Mouse (Mus musculus) intestine, postnatal 0 days (tissue): Measurements from ENCODE around the gene Adh1. TPM values are rescaled to one million over a fixed set of nuclear protein-coding genes. Genes with fewer than 3 reads are reported as not detected.
A peak's percentile ranks its signal among the peaks of the same experiment; 100 is the strongest.

Experiments used
- ATAC-seq: fragments of 200-750 bp; cut with Nextera tagmentation; 2 replicates; pipeline ENCODE4 v1.8.0; 2017; ENCODE audit warnings: mild to moderate bottlenecking, moderate TSS enrichment, moderate library complexity
- H3K27ac ChIP-seq: fragments of 300-500 bp; sonication (generic); 2 replicates; pipeline ENCODE4 v1.5.1; 2014; ENCODE audit warnings: mild to moderate bottlenecking, low read depth, low read length, moderate library complexity
- H3K27me3 ChIP-seq: fragments of 300-500 bp; sonication (generic); replicated peaks from 2 replicates; pipeline ENCODE4 v1.6.1; 2014; ENCODE audit warnings: low read length, mixed read lengths; ENCODE audit not compliant: control insufficient read depth, insufficient read depth
- H3K36me3 ChIP-seq: fragments of 300-500 bp; sonication (generic); 2 replicates; pipeline ENCODE4 v1.6.1; 2014; ENCODE audit warnings: mild to moderate bottlenecking, moderate library complexity; ENCODE audit not compliant: control insufficient read depth, insufficient read depth
- H3K4me1 ChIP-seq: fragments of 300-500 bp; sonication (generic); replicated peaks from 2 replicates; pipeline ENCODE4 v1.6.1; 2014; ENCODE audit warnings: antibody characterized with exemption, low read length, mixed read lengths; ENCODE audit not compliant: control insufficient read depth, insufficient read depth
- H3K4me2 ChIP-seq: fragments of 300-500 bp; sonication (generic); replicated peaks from 2 replicates; pipeline ENCODE4 v1.6.1; 2014; ENCODE audit warnings: low read depth, mild to moderate bottlenecking, moderate library complexity
- H3K4me3 ChIP-seq: fragments of 300-500 bp; sonication (generic); 2 replicates; pipeline ENCODE4 v1.5.1; 2014; ENCODE audit warnings: low read depth, low read length
- H3K9ac ChIP-seq: fragments of 300-500 bp; sonication (generic); 2 replicates; pipeline ENCODE4 v1.6.1; 2014; ENCODE audit warnings: mild to moderate bottlenecking, low read depth, low read length
- H3K9me3 ChIP-seq: fragments of 300-500 bp; sonication (generic); 2 replicates; pipeline ENCODE4 v1.6.1; 2016; ENCODE audit warnings: mixed run types; ENCODE audit not compliant: control insufficient read depth
- CTCF ChIP-seq: sonication (generic); IDR thresholded peaks from 2 replicates; pipeline ENCODE4 v1.5.1; 2016; ENCODE audit warnings: low read depth, mild to moderate bottlenecking, control low read depth, antibody characterized with exemption, moderate library complexity
- WGBS: fragments of 180-500 bp; shearing (Covaris S2); extraction: QIAGEN DNeasy Blood & Tissue Kit; methylation state at CpG from one replicate; pipeline ENCODE4 v1.1.7; 2014; 5-methylcytosine and 5-hydroxymethylcytosine counted together
- polyA plus RNA-seq: library from polyadenylated mRNA; unstranded; fragments of >200 nt; fragmentation: Nextera tagmentation; extraction: Ambion mirVana; gene quantifications from 2 replicates; pipeline ENCODE4 v1.2.1, GENCODE M21; 2015

Gene Adh1
- polyA plus RNA-seq, 1 experiment from 2014 or later, result 101 TPM

DNA sequence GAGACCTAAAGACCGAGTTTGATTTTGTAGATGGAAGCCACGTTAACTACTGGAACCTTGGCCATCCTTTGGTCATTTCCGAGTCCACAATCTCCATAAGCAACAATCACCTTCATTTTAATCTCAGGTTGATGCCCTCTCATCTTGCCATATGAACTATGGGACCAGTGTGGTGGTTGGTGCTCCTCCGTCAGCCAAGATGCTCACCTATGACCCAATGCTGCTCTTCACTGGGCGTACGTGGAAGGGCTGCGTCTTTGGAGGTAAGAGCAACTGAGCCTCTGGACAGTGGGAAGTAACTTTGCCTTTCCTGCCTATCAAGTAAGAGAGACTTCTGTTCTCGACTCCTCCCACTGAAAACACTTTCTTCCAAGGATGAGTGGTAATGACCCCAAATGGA is 33.0 kb upstream of the Adh1 start:
- Histone ChIP-seq H3K9ac (no peak overlapping the region), H3K4me2 (no peak overlapping the region), H3K36me3 (no peaks in the 10 kb centered on the region), H3K27ac (no peak overlapping the region), H3K4me3 (no peak overlapping the region), H3K9me3 (no peaks in the 10 kb centered on the region), H3K4me1 (no peaks in the 10 kb centered on the region), H3K27me3 (no peaks in the 10 kb centered on the region)
- no peak for TF ChIP-seq CTCF
- WGBS, result 94% methylated on average over 8 of the region's 8 CpGs
- no peak for ATAC-seq

DNA sequence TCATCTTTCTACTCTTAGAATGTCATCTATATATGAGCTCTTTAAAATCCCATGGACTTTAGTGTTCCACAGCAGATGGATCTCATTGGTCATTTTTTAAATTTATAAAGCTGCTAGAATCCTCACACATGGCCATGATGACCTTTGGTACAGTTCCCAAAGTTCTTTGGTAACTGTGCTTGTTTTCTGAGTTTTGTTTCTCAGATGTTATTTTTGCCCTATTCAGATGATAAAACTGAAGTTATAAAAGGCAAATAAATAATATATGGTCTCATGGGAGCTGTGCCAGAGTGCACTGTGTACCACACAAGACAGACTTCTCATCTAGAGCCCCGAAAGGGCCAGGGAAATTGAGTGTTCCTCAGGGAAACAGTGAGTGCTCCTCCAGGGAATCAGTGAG is 31.3 kb upstream of the Adh1 start:
- WGBS, result 94% methylated on average over 1 of the region's 1 CpGs
- no peak overlapping the region for H3K9ac ChIP-seq
- H3K36me3 ChIP-seq, result no peaks in the 10 kb centered on the region
- H3K27me3 ChIP-seq, result no peaks in the 10 kb centered on the region
- H3K4me1 ChIP-seq, result no peaks in the 10 kb centered on the region
- H3K9me3 ChIP-seq, result no peaks in the 10 kb centered on the region
- TF ChIP-seq CTCF, result no peak
- H3K27ac ChIP-seq, result no peak overlapping the region
- H3K4me2 ChIP-seq, result no peak overlapping the region
- ATAC-seq, result no peak
- H3K4me3 ChIP-seq, result no peak overlapping the region

GRCm38 (mm10) chr3:138230266-138230665 is 30.5 kb upstream of the Adh1 start:
- Histone ChIP-seq H3K27ac (no peak overlapping the region), H3K27me3 (no peaks in the 10 kb centered on the region), H3K4me2 (no peak overlapping the region), H3K4me1 (no peaks in the 10 kb centered on the region), H3K9ac (no peak overlapping the region), H3K9me3 (no peaks in the 10 kb centered on the region), H3K36me3 (no peaks in the 10 kb centered on the region), H3K4me3 (no peak overlapping the region)
- ATAC-seq, result no peak
- no peak for TF ChIP-seq CTCF
- WGBS, result 66% methylated on average over 3 of the region's 3 CpGs

DNA sequence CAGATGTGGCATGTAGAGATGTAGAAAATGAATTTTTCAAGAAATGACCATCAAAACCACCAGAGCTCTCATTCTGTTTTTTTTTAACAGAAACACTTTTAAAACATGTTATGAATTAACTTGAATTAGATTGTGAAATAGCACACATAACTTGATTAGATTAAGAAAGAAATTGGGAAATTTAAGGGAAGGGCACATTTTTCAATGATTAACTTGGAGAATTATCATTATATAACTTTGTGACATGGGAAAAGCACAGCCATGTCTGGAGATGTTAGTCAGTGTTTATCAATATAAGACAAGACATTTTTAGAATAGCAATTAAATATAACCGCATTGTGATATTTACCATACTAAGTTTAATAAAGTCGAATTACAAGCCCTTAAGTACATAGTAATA is 29.3 kb upstream of the Adh1 start:
- no peaks in the 10 kb centered on the region for H3K9me3 ChIP-seq
- no peak overlapping the region for H3K4me2 ChIP-seq
- H3K27me3 ChIP-seq, result no peaks in the 10 kb centered on the region
- no peak for TF ChIP-seq CTCF
- no peak for ATAC-seq
- H3K27ac ChIP-seq, result no peak overlapping the region
- no peaks in the 10 kb centered on the region for H3K4me1 ChIP-seq
- no peak overlapping the region for H3K9ac ChIP-seq
- H3K36me3 ChIP-seq, result no peaks in the 10 kb centered on the region
- 46% methylated on average over 2 of the region's 2 CpGs for WGBS
- H3K4me3 ChIP-seq, result no peak overlapping the region

DNA sequence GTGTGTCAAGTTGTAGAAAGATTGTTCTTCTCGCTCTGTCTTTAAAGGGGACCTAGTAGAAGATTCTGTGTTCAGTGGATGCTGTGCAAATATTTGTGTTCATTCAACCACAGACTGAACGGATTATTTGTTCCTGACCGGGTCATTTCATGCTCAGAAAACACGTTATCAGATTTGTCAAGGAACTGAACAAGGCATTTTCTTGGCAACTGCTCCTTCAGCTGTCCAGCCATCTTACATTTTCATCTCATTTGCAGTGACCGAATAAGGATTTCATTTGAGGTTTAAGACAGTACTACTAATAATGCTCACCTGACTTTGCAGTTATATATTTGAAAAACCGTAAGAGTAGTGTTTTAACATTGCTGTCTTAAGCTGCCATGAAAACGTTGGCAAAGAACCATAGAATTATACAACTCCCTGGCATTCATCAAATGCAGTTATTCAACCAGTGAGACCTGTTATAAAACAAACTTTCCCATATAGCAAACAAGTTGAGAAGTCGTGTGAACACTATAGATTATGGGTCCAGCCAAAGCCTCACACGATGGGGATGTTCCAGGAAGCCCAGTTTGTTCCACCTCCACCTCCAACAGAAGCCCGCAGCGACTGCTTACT is 24.1 kb upstream of the Adh1 start:
- Histone ChIP-seq H3K4me1 (no peaks in the 10 kb centered on the region), H3K36me3 (no peaks in the 10 kb centered on the region), H3K27me3 (no peaks in the 10 kb centered on the region), H3K9ac (no peak overlapping the region), H3K4me3 (no peak overlapping the region), H3K4me2 (no peak overlapping the region), H3K9me3 (no peaks in the 10 kb centered on the region), H3K27ac (no peak overlapping the region)
- TF ChIP-seq CTCF, result no peak
- 71% methylated on average over 11 of the region's 11 CpGs for whole genome bisulfite sequencing
- no peak for ATAC-seq

- peak; percentile 77 for ATAC-seq
- Histone ChIP-seq H3K27ac (peak overlapping the region; percentile 41; the same call in 1 of the 2 replicates), H3K36me3 (no peaks in the 10 kb centered on the region), H3K4me2 (no peak overlapping the region), H3K27me3 (no peaks in the 10 kb centered on the region), H3K9me3 (no peaks in the 10 kb centered on the region), H3K4me3 (no peak overlapping the region), H3K9ac (no peak overlapping the region), H3K4me1 (peaks cover 2% of the 10 kb centered on the region; the same call in 1 of the 2 replicates)
- TF ChIP-seq CTCF, result no peak
- WGBS, result 54% methylated on average over 10 of the region's 10 CpGs
Measured at GRCm38 (mm10) chr3:138238046-138238445, 22.7 kb upstream of the Adh1 start.

DNA sequence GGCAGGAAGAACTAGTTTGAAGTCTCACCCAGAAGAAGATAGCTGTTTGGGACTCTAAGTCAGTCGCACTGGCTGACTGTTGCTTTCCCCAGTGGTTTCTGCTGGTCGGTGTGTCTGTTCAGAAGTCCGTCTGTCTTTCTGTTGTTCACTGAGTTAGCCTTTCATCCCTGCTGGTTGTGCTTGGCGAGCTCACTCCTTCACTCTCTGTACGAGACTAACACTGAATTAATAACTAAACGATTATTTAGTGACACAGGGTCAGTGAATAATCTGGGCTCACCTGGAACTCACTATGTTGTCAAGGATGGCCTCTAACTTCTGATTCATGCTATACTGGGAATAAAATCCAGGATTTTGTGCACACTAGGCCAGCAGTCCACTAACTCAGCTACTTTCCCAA is 21.3 kb upstream of the Adh1 start:
- no peak overlapping the region for H3K9ac ChIP-seq
- H3K4me2 ChIP-seq, result no peak overlapping the region
- no peak for TF ChIP-seq CTCF
- no peaks in the 10 kb centered on the region for H3K36me3 ChIP-seq
- 81% methylated on average over 6 of the region's 6 CpGs for WGBS
- H3K27me3 ChIP-seq, result no peaks in the 10 kb centered on the region
- no peaks in the 10 kb centered on the region for H3K9me3 ChIP-seq
- ATAC-seq, result no peak
- no peak overlapping the region for H3K27ac ChIP-seq
- no peak overlapping the region for H3K4me3 ChIP-seq
- peaks cover 2% of the 10 kb centered on the region; the same call in 1 of the 2 replicates for H3K4me1 ChIP-seq
